Mouse (Mus musculus): ENCODE measurements at regions not wholly inside any gene's neighbourhood (a gene's known extent, or its start where the extent isn't known, plus 50 kb on each side); places are given as distances from the start of the nearest gene placed in this dataset.

GRCm38 (mm10) chr3:156070257-156070656 is 491.3 kb upstream of the Negr1 start:
- no peak overlapping the region for H3K9ac ChIP-seq (ENCODE audit: low read length)
- no peaks in the 10 kb centered on the region for H3K9me3 ChIP-seq (ENCODE audit: control insufficient read depth, low read length)
- no peak for ATAC-seq (replicated peaks; ENCODE audit: low FRiP score)
- H3K36me3 ChIP-seq (ENCODE audit: control insufficient read depth, insufficient read depth, low read length), result no peaks in the 10 kb centered on the region
- H3K4me1 ChIP-seq (replicated peaks; ENCODE audit: control insufficient read depth, insufficient read depth, low read length), result no peaks in the 10 kb centered on the region
- no peak overlapping the region for H3K27ac ChIP-seq (ENCODE audit: low read depth, low read length)
- H3K4me3 ChIP-seq (ENCODE audit: low read depth, low read length), result no peak overlapping the region
- 88% methylated on average over 4 of the region's 4 CpGs for WGBS
- H3K27me3 ChIP-seq (ENCODE audit: control insufficient read depth, insufficient read depth, low read length), result no peaks in the 10 kb centered on the region
- no peak for DNase-seq (ENCODE audit: low spot score)
- no peak overlapping the region for H3K4me2 ChIP-seq (ENCODE audit: low read depth, low read length, severe bottlenecking)

- no peak for DNase-seq (ENCODE audit: low spot score)
- Histone ChIP-seq H3K36me3 (ENCODE audit: control insufficient read depth, insufficient read depth, low read length) (no peaks in the 10 kb centered on the region), H3K4me3 (ENCODE audit: low read depth, low read length) (no peak overlapping the region), H3K9ac (ENCODE audit: low read length) (no peak overlapping the region), H3K4me2 (ENCODE audit: low read depth, low read length, severe bottlenecking) (no peak overlapping the region), H3K9me3 (ENCODE audit: control insufficient read depth, low read length) (no peaks in the 10 kb centered on the region), H3K27ac (ENCODE audit: low read depth, low read length) (no peak overlapping the region), H3K27me3 (ENCODE audit: control insufficient read depth, insufficient read depth, low read length) (no peaks in the 10 kb centered on the region), H3K4me1 (replicated peaks; ENCODE audit: control insufficient read depth, insufficient read depth, low read length) (no peaks in the 10 kb centered on the region)
- ATAC-seq (replicated peaks; ENCODE audit: low FRiP score), result no peak
Observed at GRCm38 (mm10) chr3:156082268-156082667, 479.3 kb upstream of the Negr1 start.

GRCm38 (mm10) chr3:156093689-156094088 is 467.9 kb upstream of the Negr1 start:
- H3K4me2 ChIP-seq (ENCODE audit: low read depth, low read length, severe bottlenecking), result no peak overlapping the region
- H3K27ac ChIP-seq (ENCODE audit: low read depth, low read length), result no peak overlapping the region
- ATAC-seq (replicated peaks; ENCODE audit: low FRiP score) (no peak), DNase-seq (ENCODE audit: low spot score) (no peak)
- no peaks in the 10 kb centered on the region for H3K9me3 ChIP-seq (ENCODE audit: control insufficient read depth, low read length)
- no peak overlapping the region for H3K4me3 ChIP-seq (ENCODE audit: low read depth, low read length)
- H3K9ac ChIP-seq (ENCODE audit: low read length), result no peak overlapping the region
- no peaks in the 10 kb centered on the region for H3K36me3 ChIP-seq (ENCODE audit: control insufficient read depth, insufficient read depth, low read length)
- no peaks in the 10 kb centered on the region for H3K27me3 ChIP-seq (ENCODE audit: control insufficient read depth, insufficient read depth, low read length)
- H3K4me1 ChIP-seq (replicated peaks; ENCODE audit: control insufficient read depth, insufficient read depth, low read length), result no peaks in the 10 kb centered on the region

- H3K27me3 ChIP-seq (ENCODE audit: control insufficient read depth, insufficient read depth, low read length), result no peaks in the 10 kb centered on the region
- DNase-seq (ENCODE audit: low spot score), result no peak
- H3K9ac ChIP-seq (ENCODE audit: low read length), result no peak overlapping the region
- H3K27ac ChIP-seq (ENCODE audit: low read depth, low read length), result no peak overlapping the region
- H3K9me3 ChIP-seq (ENCODE audit: control insufficient read depth, low read length), result no peaks in the 10 kb centered on the region
- no peak overlapping the region for H3K4me2 ChIP-seq (ENCODE audit: low read depth, low read length, severe bottlenecking)
- no peak overlapping the region for H3K4me3 ChIP-seq (ENCODE audit: low read depth, low read length)
- H3K4me1 ChIP-seq (replicated peaks; ENCODE audit: control insufficient read depth, insufficient read depth, low read length), result no peaks in the 10 kb centered on the region
- no peak for ATAC-seq (replicated peaks; ENCODE audit: low FRiP score)
- no peaks in the 10 kb centered on the region for H3K36me3 ChIP-seq (ENCODE audit: control insufficient read depth, insufficient read depth, low read length)
- WGBS, result 88% methylated on average over 3 of the region's 3 CpGs
Observed at GRCm38 (mm10) chr3:156094990-156095389, 466.6 kb upstream of the Negr1 start.

- no peaks in the 10 kb centered on the region for H3K27me3 ChIP-seq (ENCODE audit: control insufficient read depth, insufficient read depth, low read length)
- H3K36me3 ChIP-seq (ENCODE audit: control insufficient read depth, insufficient read depth, low read length), result no peaks in the 10 kb centered on the region
- no peak overlapping the region for H3K4me2 ChIP-seq (ENCODE audit: low read depth, low read length, severe bottlenecking)
- 95% methylated on average over 1 of the region's 1 CpGs for WGBS
- H3K9ac ChIP-seq (ENCODE audit: low read length), result no peak overlapping the region
- DNase-seq (ENCODE audit: low spot score) (no peak), ATAC-seq (replicated peaks; ENCODE audit: low FRiP score) (no peak)
- H3K9me3 ChIP-seq (ENCODE audit: control insufficient read depth, low read length), result no peaks in the 10 kb centered on the region
- H3K4me3 ChIP-seq (ENCODE audit: low read depth, low read length), result no peak overlapping the region
- H3K27ac ChIP-seq (ENCODE audit: low read depth, low read length), result no peak overlapping the region
- no peaks in the 10 kb centered on the region for H3K4me1 ChIP-seq (replicated peaks; ENCODE audit: control insufficient read depth, insufficient read depth, low read length)
Observed at GRCm38 (mm10) chr3:156105788-156106187, 455.8 kb upstream of the Negr1 start.

GRCm38 (mm10) chr3:156120341-156120740 is 441.3 kb upstream of the Negr1 start:
- no peaks in the 10 kb centered on the region for H3K36me3 ChIP-seq (ENCODE audit: control insufficient read depth, insufficient read depth, low read length)
- H3K4me3 ChIP-seq (ENCODE audit: low read depth, low read length), result no peak overlapping the region
- no peak overlapping the region for H3K9ac ChIP-seq (ENCODE audit: low read length)
- DNase-seq (ENCODE audit: low spot score) (no peak), ATAC-seq (replicated peaks; ENCODE audit: low FRiP score) (no peak)
- 15% methylated on average over 3 of the region's 3 CpGs for WGBS
- no peak overlapping the region for H3K4me2 ChIP-seq (ENCODE audit: low read depth, low read length, severe bottlenecking)
- no peak overlapping the region for H3K27ac ChIP-seq (ENCODE audit: low read depth, low read length)
- H3K27me3 ChIP-seq (ENCODE audit: control insufficient read depth, insufficient read depth, low read length), result no peaks in the 10 kb centered on the region
- no peaks in the 10 kb centered on the region for H3K9me3 ChIP-seq (ENCODE audit: control insufficient read depth, low read length)
- no peaks in the 10 kb centered on the region for H3K4me1 ChIP-seq (replicated peaks; ENCODE audit: control insufficient read depth, insufficient read depth, low read length)

GRCm38 (mm10) chr3:156131598-156131997 is 430.0 kb upstream of the Negr1 start:
- Histone ChIP-seq H3K4me1 (replicated peaks; ENCODE audit: control insufficient read depth, insufficient read depth, low read length) (no peaks in the 10 kb centered on the region), H3K27ac (ENCODE audit: low read depth, low read length) (no peak overlapping the region), H3K9me3 (ENCODE audit: control insufficient read depth, low read length) (no peaks in the 10 kb centered on the region), H3K27me3 (ENCODE audit: control insufficient read depth, insufficient read depth, low read length) (no peaks in the 10 kb centered on the region), H3K4me3 (ENCODE audit: low read depth, low read length) (no peak overlapping the region), H3K36me3 (ENCODE audit: control insufficient read depth, insufficient read depth, low read length) (no peaks in the 10 kb centered on the region), H3K9ac (ENCODE audit: low read length) (no peak overlapping the region), H3K4me2 (ENCODE audit: low read depth, low read length, severe bottlenecking) (no peak overlapping the region)
- no peak for ATAC-seq (replicated peaks; ENCODE audit: low FRiP score)
- 79% methylated on average over 1 of the region's 1 CpGs for WGBS
- DNase-seq (ENCODE audit: low spot score), result no peak

GRCm38 (mm10) chr3:156141355-156141754 is 420.2 kb upstream of the Negr1 start:
- 79% methylated on average over 5 of the region's 5 CpGs for WGBS
- H3K4me1 ChIP-seq (replicated peaks; ENCODE audit: control insufficient read depth, insufficient read depth, low read length), result no peaks in the 10 kb centered on the region
- H3K9me3 ChIP-seq (ENCODE audit: control insufficient read depth, low read length), result no peaks in the 10 kb centered on the region
- no peak for DNase-seq (ENCODE audit: low spot score)
- H3K4me3 ChIP-seq (ENCODE audit: low read depth, low read length), result no peak overlapping the region
- no peaks in the 10 kb centered on the region for H3K27me3 ChIP-seq (ENCODE audit: control insufficient read depth, insufficient read depth, low read length)
- no peak overlapping the region for H3K27ac ChIP-seq (ENCODE audit: low read depth, low read length)
- H3K9ac ChIP-seq (ENCODE audit: low read length), result no peak overlapping the region
- peak; percentile 49; the same call in 1 of the 2 replicates for ATAC-seq (replicated peaks; ENCODE audit: low FRiP score)
- H3K36me3 ChIP-seq (ENCODE audit: control insufficient read depth, insufficient read depth, low read length), result no peaks in the 10 kb centered on the region
- no peak overlapping the region for H3K4me2 ChIP-seq (ENCODE audit: low read depth, low read length, severe bottlenecking)

- H3K4me2 ChIP-seq (ENCODE audit: low read depth, low read length, severe bottlenecking), result no peak overlapping the region
- H3K27me3 ChIP-seq (ENCODE audit: control insufficient read depth, insufficient read depth, low read length), result no peaks in the 10 kb centered on the region
- no peaks in the 10 kb centered on the region for H3K36me3 ChIP-seq (ENCODE audit: control insufficient read depth, insufficient read depth, low read length)
- H3K9me3 ChIP-seq (ENCODE audit: control insufficient read depth, low read length), result no peaks in the 10 kb centered on the region
- no peak overlapping the region for H3K9ac ChIP-seq (ENCODE audit: low read length)
- peak; percentile 54; the same call in 1 of the 2 replicates for ATAC-seq (replicated peaks; ENCODE audit: low FRiP score)
- 74% methylated on average over 3 of the region's 3 CpGs for WGBS
- no peak overlapping the region for H3K27ac ChIP-seq (ENCODE audit: low read depth, low read length)
- DNase-seq (ENCODE audit: low spot score), result no peak
- no peaks in the 10 kb centered on the region for H3K4me1 ChIP-seq (replicated peaks; ENCODE audit: control insufficient read depth, insufficient read depth, low read length)
- H3K4me3 ChIP-seq (ENCODE audit: low read depth, low read length), result no peak overlapping the region
Observed at GRCm38 (mm10) chr3:156149322-156149721, 412.3 kb upstream of the Negr1 start.
